Mouse (Mus musculus) gastrocnemius, postnatal 10 days (tissue): ENCODE data around the gene Gkn3. TPM values are rescaled to one million over a fixed set of nuclear protein-coding genes. Genes with fewer than 3 reads are reported as not detected.
A peak's percentile ranks its signal among the peaks of the same experiment; 100 is the strongest.

Experiments used
- DNase-seq: peaks from one replicate; pipeline ENCODE4 v3.0.0; 2021; ENCODE audit warnings: mixed read lengths
- long read RNA-seq, 2 experiments: library from polyadenylated mRNA; stranded (forward); transcript quantifications; one replicate each; pipeline ENCODE4 v2.0.0; 2021
- total RNA-seq, 2 experiments: library from RNA; stranded (reverse); gene quantifications; 2 replicates each; pipeline ENCODE4 v1.2.3; 2021

The Gkn3 gene
- total RNA-seq: 1 to 10 TPM; 1.8 to 2.1 TPM
- long read RNA-seq, experiment 1: 0 reads
- long read RNA-seq, experiment 2, partial matches to known transcripts: 0 of 1 reads
- long read RNA-seq, experiment 2, other reads (novel, unspliced or antisense): 0 of 1 reads

- DNase-seq: no peak
These were observed at the start of gene Gkn3 for GRCm38 (mm10) chr6:87388877-87389276. Gene Gkn3, minus strand, starts transcription at chr6:87388935.

- DNase-seq: no peak
These were observed 48.0 kb upstream of the Gkn3 start for GRCm38 (mm10) chr6:87436745-87437144.

DNA sequence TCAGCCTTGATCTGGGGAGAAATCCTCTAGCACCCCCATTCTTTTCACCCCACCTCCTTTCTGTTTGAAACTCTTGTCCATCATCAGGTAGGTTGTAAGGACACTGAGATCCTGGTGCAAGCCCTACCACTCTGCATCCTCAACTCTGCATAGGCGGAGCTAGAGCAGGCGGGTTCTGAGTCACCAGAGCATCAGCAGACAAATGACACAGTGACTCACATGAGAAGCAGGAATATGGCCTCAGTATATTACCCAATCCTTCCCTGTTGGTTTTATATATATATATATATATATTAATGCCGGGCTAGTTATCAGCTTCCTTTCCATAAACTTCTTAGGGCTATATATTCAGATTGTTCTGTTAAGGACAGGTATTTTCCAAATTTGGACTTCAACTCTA, 47.1 kb upstream of the Gkn3 start:
- DNase-seq: no peak

DNA sequence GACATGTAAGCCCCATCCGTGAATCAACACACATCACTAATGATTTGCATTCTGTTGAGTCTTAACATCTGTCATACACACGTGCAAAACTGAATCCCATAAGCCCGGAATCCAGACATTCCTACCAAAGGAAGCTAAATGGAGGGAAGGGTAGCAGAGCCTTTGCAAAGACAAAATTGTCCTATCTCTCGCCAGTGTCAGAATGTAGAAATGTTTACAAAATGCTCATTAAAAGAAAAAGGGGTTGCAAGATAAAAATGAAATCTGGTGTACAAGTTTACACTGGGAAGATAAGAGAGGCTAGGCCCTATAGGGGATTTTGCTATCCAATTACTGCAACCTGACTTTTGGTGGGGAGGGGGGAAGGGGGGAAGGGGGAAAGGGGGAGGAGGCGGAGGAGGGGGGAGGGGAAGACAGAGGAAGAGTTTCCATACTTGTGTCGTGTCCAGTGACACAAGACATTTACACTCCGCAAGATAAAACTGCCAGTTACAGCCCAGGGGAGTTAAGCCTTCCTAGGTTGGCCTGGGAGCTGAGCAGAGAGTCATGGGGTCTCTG, 39.8 kb upstream of the Gkn3 start, which contains the start of gene Bmp10:
Bmp10 (plus strand) TSS at position 508 of the 558 bp plus-strand sequence.
- DNase-seq: no peak

GRCm38 (mm10) chr6:87427616-87428015, 38.9 kb upstream of the Gkn3 start:
- no peak for DNase-seq

DNA sequence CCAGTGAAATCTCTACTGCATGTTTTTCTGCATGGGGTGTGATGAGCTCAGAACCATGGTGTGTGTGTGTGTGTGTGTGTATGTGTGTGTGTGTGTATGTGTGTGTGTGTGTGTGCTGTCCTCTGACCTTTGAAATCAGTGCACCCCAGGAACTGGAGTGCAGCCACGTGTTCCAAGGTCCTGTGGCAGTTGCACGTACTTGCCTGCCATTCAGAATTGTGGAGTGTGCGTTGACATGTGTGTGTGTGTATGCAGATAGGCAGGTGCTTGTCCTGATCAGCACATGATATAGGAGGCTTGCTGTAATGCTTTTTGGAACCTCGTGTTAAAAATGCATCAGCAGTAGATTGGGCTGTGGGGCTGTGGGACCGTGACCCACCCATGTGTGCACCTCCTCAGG, 38.2 kb upstream of the Gkn3 start:
- DNase-seq: no peak

- peak; percentile 31 for DNase-seq
These were observed 35.5 kb upstream of the Gkn3 start for GRCm38 (mm10) chr6:87424037-87424816.

- DNase-seq: no peak
These were observed 33.6 kb upstream of the Gkn3 start for GRCm38 (mm10) chr6:87422304-87422703.

DNA sequence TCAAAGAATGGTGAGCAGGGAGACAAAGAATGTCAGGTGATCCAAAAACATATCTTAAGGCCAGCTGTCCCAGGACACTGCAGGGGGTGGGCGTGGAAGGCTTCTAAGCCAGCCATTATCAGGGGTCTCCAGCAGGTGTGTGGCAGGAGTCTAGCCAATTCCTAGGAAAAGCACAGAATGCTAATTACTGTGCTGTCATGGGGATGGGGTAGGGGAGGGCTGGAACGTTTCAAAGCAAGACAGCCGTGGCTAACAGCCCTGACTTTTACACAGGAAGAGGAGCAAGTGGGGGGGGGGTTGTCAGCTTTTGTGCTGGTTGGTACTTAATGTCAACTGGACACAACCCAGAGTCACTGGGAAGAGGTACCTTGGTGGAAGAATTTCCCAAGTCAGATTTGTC, 23.3 kb upstream of the Gkn3 start:
- DNase-seq: no peak

GRCm38 (mm10) chr6:87401456-87401855, 12.7 kb upstream of the Gkn3 start:
- DNase-seq: no peak

DNA sequence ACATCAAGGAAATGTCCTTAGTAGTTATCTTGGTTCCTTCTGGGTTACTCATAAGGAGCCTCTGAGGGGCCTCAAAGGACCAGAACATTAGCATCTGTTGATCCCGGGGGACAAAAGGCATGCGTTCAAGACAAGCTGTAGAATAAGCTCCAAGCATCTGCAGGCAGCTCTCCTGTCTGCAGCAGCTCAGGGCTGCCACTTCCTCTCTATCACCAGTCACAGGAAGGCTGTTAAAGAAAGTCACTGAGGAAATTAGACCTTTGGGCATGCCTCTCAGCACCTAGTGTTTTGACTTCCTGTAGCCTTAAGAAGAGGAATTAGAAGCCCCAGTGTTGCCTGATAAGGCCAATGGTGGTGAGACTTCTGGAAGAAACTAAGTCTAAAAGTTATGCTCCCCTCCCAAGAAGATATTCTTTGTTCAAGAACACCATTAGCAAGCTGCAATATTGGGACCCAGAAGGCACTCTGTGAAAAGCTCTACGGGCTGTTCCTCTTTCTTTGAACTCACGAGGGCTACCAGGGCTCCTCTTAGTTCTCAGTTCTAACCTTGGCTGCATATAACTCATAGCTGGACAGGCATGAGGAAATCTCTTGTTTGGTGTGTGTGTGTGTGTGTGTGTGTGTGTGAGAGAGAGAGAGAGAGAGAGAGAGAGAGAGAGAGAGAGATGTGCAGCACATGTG, 11.3 kb upstream of the Gkn3 start:
- no peak for DNase-seq

DNA sequence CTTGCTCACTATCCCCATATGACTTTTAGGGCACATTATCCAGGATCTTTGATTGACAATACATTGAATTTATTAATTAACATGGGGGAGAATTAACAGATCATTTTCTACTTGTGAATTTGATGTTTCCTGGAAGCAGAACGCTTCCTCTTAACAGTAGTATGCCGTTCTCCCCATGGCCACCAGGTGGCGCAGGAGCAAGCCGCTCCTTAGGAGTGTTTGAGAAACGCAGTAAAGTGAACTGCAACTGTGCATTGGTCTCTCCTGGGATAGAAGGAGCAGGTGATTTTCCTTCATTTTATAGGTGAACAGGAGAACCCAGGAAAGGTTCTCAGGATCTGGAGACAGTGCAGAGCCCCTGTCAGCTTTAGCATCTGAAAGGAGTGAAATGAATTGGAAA, 10.4 kb upstream of the Gkn3 start:
- DNase-seq: peak; percentile 83

GRCm38 (mm10) chr6:87394783-87395182, 6.0 kb upstream of the Gkn3 start:
- no peak for DNase-seq

- DNase-seq: no peak
These were observed 4.9 kb upstream of the Gkn3 start for GRCm38 (mm10) chr6:87393466-87394205.

GRCm38 (mm10) chr6:87389455-87389989, 787 bp upstream of the Gkn3 start:
- no peak for DNase-seq

GRCm38 (mm10) chr6:87386681-87387080, 2.1 kb downstream of the Gkn3 start:
- no peak for DNase-seq

- DNase-seq: peak; percentile 65
These were observed 2.5 kb downstream of the Gkn3 start for GRCm38 (mm10) chr6:87386203-87386602.

- DNase-seq: no peak
These were observed 4.0 kb downstream of the Gkn3 start for GRCm38 (mm10) chr6:87384761-87385160.

- DNase-seq: no peak
These were observed 4.6 kb downstream of the Gkn3 start for GRCm38 (mm10) chr6:87383926-87384691.

- DNase-seq: no peak
These were observed 15.7 kb downstream of the Gkn3 start, which contains the start of gene Gkn2 for GRCm38 (mm10) chr6:87373057-87373456. Gene Gkn2, plus strand, starts transcription at chr6:87373357.

DNA sequence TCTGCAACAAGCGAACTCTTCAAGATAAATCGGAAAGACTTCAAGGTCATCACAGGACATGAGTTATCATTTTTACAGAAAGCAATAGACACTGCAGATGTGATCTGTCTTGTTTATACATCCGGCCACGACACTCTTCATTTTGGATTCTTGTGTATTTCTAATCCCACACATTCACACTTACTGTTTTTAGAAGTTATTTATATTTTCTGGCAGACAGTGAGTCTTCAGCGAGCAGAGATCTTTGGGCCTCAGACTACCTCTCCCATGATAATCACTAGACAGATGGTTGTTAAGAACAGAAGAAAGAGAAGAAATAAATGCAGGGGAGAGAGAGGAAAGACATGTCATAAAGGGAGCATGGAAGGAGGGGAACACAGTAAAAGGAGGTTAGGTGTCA, 19.5 kb downstream of the Gkn3 start:
- DNase-seq: no peak
